Mouse (Mus musculus) subcutaneous adipose tissue, adult 2 months (tissue): ENCODE measurements around the gene Ccl2. TPM values are rescaled to one million over a fixed set of nuclear protein-coding genes. Genes with fewer than 3 reads are reported as not detected.

Source experiments
- polyA plus RNA-seq: library from polyadenylated mRNA; depleted of rRNA; stranded (reverse); fragments of >200 nt; gene quantifications from 2 replicates; pipeline ENCODE4 v1.2.3, GENCODE M21; 2012; ENCODE audit warnings: low replicate concordance; rRNA removed

The Ccl2 gene
- 6.1 and 17.2 TPM in 2 replicates for polyA plus RNA-seq

DNA sequence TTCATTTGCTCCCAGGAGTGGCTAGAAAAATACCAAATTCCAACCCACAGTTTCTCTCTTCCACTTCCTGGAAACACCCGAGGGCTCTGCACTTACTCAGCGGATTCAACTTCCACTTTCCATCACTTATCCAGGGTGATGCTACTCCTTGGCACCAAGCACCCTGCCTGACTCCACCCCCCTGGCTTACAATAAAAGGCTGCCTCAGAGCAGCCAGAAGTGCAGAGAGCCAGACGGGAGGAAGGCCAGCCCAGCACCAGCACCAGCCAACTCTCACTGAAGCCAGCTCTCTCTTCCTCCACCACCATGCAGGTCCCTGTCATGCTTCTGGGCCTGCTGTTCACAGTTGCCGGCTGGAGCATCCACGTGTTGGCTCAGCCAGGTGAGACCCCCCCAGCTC is at the start of gene Ccl2:
Gene Ccl2, plus strand, starts transcription at position 216 of the 400 bp plus-strand sequence.

GRCm38 (mm10) chr11:82038535-82038934 is 3.2 kb downstream of the Ccl2 start, which contains the start of gene Gm17268:
Gene Gm17268 (minus strand): TSS chr11:82038562.

GRCm38 (mm10) chr11:82045471-82045870 is 10.1 kb downstream of the Ccl2 start, which contains the start of gene Ccl7:
Gene Ccl7 (plus strand): TSS chr11:82045712.

GRCm38 (mm10) chr11:82057646-82058045 is 22.3 kb downstream of the Ccl2 start, which contains the start of gene Ccl11:
Gene Ccl11 (plus strand): TSS chr11:82057823.

Other genes starting within 250 kb of the Ccl2 start
- not detected in 2 replicates for gene 5530401A14Rik, start 174.9 kb upstream of the Ccl2 start, polyA plus RNA-seq
- 1.6 and 18.8 TPM in 2 replicates for gene Asic2, start 67.1 kb upstream of the Ccl2 start, polyA plus RNA-seq
- gene Gm17268, start 3.0 kb downstream of the Ccl2 start, polyA plus RNA-seq: not detected in 2 replicates
- gene Ccl7, start 10.1 kb downstream of the Ccl2 start, polyA plus RNA-seq: 2.9 and 3.2 TPM in 2 replicates
- gene Ccl11, start 22.3 kb downstream of the Ccl2 start, polyA plus RNA-seq: 37.8 and 72.8 TPM in 2 replicates
- 6.1 and 8.5 TPM in 2 replicates for gene Ccl12, start 66.3 kb downstream of the Ccl2 start, polyA plus RNA-seq
- 40.1 and 47.0 TPM in 2 replicates for gene Ccl8, start 79.6 kb downstream of the Ccl2 start, polyA plus RNA-seq